Mouse (Mus musculus) heart, postnatal 0 days (tissue): Measurements from ENCODE around the gene Gng11. TPM values are rescaled to one million over a fixed set of nuclear protein-coding genes. Genes with fewer than 3 reads are reported as not detected.

Source experiments
- ATAC-seq: fragments of 200-750 bp; cut with Nextera tagmentation; 2 replicates; pipeline ENCODE4 v1.8.0; 2017; ENCODE audit warnings: low read depth, moderate number of reproducible peaks, moderate library complexity; ENCODE audit not compliant: insufficient read depth
- DNase-seq: peaks from one replicate; pipeline ENCODE4 v3.0.0-alpha.2; 2016; ENCODE audit warnings: low spot score
- H3K27ac ChIP-seq: fragments of 300-500 bp; sonication (generic); 2 replicates; pipeline ENCODE4 v1.5.1; 2014; ENCODE audit warnings: low read depth, mild to moderate bottlenecking
- H3K27me3 ChIP-seq: fragments of 300-500 bp; sonication (generic); 2 replicates; pipeline ENCODE4 v1.6.1; 2014; ENCODE audit warnings: low read length, mixed read lengths; ENCODE audit not compliant: control insufficient read depth, insufficient read depth
- H3K36me3 ChIP-seq: fragments of 300-500 bp; sonication (generic); replicated peaks from 2 replicates; pipeline ENCODE4 v1.6.1; 2014; ENCODE audit warnings: low read length, mixed read lengths; ENCODE audit not compliant: control insufficient read depth, insufficient read depth
- H3K4me1 ChIP-seq: fragments of 300-500 bp; sonication (generic); 2 replicates; pipeline ENCODE4 v1.6.1; 2014; ENCODE audit warnings: antibody characterized with exemption; ENCODE audit not compliant: control insufficient read depth, insufficient read depth
- H3K4me2 ChIP-seq: fragments of 300-500 bp; sonication (generic); 2 replicates; pipeline ENCODE4 v1.6.1; 2014; ENCODE audit warnings: low read depth, mild to moderate bottlenecking, low read length, moderate library complexity
- H3K4me3 ChIP-seq: fragments of 300-500 bp; sonication (generic); 2 replicates; pipeline ENCODE4 v1.5.1; 2014; ENCODE audit warnings: low read depth, low read length
- H3K9ac ChIP-seq: fragments of 300-500 bp; sonication (generic); replicated peaks from 2 replicates; pipeline ENCODE4 v1.6.1; 2014; ENCODE audit warnings: low read depth, low read length, mixed read lengths
- H3K9me3 ChIP-seq: fragments of 300-500 bp; sonication (generic); replicated peaks from 2 replicates; pipeline ENCODE4 v1.6.1; 2016; ENCODE audit warnings: low read length; ENCODE audit not compliant: control insufficient read depth
- CTCF ChIP-seq: IDR thresholded peaks from 2 replicates; pipeline ENCODE4 v1.5.1; 2016; ENCODE audit warnings: antibody characterized with exemption, control low read depth, low read depth
- EP300 ChIP-seq: IDR thresholded peaks from 2 replicates; pipeline ENCODE4 v1.6.1; 2016; ENCODE audit warnings: antibody characterized with exemption, low read depth
- WGBS: fragments of 180-500 bp; shearing (Covaris S2); extraction: QIAGEN DNeasy Blood & Tissue Kit; methylation state at CpG from one replicate; pipeline ENCODE4 v1.1.7; 2014; 5-methylcytosine and 5-hydroxymethylcytosine counted together
- polyA plus RNA-seq: library from polyadenylated mRNA; unstranded; fragments of >200 nt; fragmentation: Nextera tagmentation; extraction: Ambion mirVana; gene quantifications from 2 replicates; pipeline ENCODE4 v1.2.1, GENCODE M21; 2015
- total RNA-seq: library from RNA; depleted of rRNA; stranded (reverse); fragments of >200 nt; gene quantifications from 2 replicates; pipeline ENCODE4 v1.2.3, GENCODE M21; 2014; ENCODE audit warnings: low replicate concordance; rRNA removed

The Gng11 gene
- total and polyA plus RNA-seq, 2 experiments from 2014 or later, result 52.6 to 145 TPM

DNA sequence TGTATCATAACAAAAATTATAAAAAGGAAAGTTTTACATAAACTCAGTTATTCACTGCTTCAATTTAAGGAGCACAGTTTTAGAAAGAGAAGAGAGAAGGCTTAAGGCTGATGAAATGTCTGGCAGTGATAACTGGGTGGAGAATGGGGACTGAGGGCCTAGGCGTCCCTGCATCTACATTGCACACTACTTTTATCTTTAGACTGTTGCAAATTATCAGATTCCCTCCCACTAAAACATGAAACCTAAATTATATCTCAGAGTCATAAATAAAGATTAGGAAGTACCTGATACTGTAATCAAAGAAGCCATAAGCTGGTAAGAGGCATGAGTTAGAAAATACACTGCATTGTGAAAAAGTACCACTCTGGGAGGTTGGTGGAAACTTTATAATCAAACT is 38.1 kb downstream of the Gng11 start:
- H3K4me1 ChIP-seq, result no peaks in the 10 kb centered on the region
- TF ChIP-seq EP300 (no peak), CTCF (no peak)
- no peak overlapping the region for H3K4me2 ChIP-seq
- WGBS, result 53% methylated on average over 1 of the region's 1 CpGs
- H3K9me3 ChIP-seq, result no peaks in the 10 kb centered on the region
- DNase-seq (no peak), ATAC-seq (no peak)
- no peaks in the 10 kb centered on the region for H3K36me3 ChIP-seq
- H3K27me3 ChIP-seq, result no peaks in the 10 kb centered on the region
- H3K4me3 ChIP-seq, result no peak overlapping the region
- H3K27ac ChIP-seq, result no peak overlapping the region
- H3K9ac ChIP-seq, result no peak overlapping the region

DNA sequence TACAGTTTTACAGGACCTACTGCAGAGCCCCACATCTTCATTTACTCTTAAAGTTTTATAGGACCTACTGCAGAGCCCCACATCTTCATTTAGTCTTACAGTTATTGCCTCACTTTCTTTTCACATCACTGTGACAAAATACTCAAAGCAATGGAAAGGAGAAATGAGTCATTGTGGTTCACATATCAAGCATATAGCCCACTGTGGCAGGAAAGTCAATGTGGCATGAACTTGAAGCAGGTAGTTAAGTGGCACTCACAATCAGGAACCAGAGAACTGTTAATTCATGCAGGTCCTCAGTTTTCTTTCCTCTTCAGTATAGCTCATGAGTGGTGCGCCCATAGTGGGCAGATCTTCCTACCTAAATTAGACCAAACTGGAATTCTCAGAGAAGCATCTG is 43.5 kb downstream of the Gng11 start:
- Histone ChIP-seq H3K9me3 (no peaks in the 10 kb centered on the region), H3K27me3 (no peaks in the 10 kb centered on the region), H3K4me2 (no peak overlapping the region), H3K36me3 (no peaks in the 10 kb centered on the region), H3K9ac (no peak overlapping the region), H3K4me3 (no peak overlapping the region), H3K27ac (no peak overlapping the region), H3K4me1 (no peaks in the 10 kb centered on the region)
- ATAC-seq (no peak), DNase-seq (no peak)
- TF ChIP-seq CTCF (no peak), EP300 (no peak)
- 100% methylated on average over 1 of the region's 1 CpGs for WGBS

DNA sequence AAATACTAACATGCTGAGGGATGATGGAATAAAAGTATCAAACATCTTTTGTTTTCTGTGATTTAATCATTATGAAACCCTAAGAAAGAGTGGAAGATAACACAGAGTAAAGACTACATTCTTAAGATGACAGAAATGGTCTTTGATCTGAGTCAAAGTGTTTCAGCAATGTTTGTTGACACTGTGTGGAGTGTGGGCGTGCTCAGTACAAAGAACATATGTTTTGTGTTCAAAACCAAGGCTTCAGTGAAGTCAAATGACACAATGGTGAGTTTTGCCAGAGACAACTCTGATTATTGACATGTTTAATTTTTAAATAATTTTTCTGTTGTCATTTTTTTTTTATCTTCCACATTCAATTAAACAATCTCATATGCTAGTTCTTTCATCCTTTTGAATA is 49.1 kb downstream of the Gng11 start:
- no peak overlapping the region for H3K27ac ChIP-seq
- no peak for ATAC-seq
- no peak overlapping the region for H3K4me2 ChIP-seq
- H3K36me3 ChIP-seq, result no peaks in the 10 kb centered on the region
- DNase-seq, result no peak
- WGBS, result 45% methylated on average over 1 of the region's 1 CpGs
- TF ChIP-seq CTCF (no peak), EP300 (no peak)
- H3K4me3 ChIP-seq, result no peak overlapping the region
- no peaks in the 10 kb centered on the region for H3K9me3 ChIP-seq
- no peaks in the 10 kb centered on the region for H3K27me3 ChIP-seq
- H3K9ac ChIP-seq, result no peak overlapping the region
- H3K4me1 ChIP-seq, result no peaks in the 10 kb centered on the region

DNA sequence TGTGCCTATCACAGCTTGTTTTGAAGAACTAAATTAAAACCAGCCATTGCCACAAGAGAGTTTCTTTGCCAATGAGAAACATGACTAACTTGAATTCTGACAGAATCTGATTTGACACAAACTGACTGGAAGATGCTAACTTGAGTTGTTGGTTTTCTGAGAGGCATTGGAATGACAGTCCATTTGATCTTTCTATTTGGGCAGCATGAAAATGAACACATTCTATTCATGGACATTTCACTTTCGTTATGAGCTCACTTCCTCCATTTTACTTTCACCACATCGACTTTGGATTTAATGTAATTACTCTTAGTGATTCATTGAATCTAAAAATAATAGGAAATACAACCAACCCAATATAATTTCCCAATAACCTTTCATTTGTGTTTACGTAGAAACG is 50.7 kb downstream of the Gng11 start:
- TF ChIP-seq CTCF, result no peak
- 76% methylated on average over 4 of the region's 4 CpGs for WGBS
- H3K4me3 ChIP-seq, result no peak overlapping the region
- no peak overlapping the region for H3K4me2 ChIP-seq
- H3K9me3 ChIP-seq, result no peaks in the 10 kb centered on the region
- H3K9ac ChIP-seq, result no peak overlapping the region
- DNase-seq (no peak), ATAC-seq (no peak)
- H3K27me3 ChIP-seq, result no peaks in the 10 kb centered on the region
- no peak overlapping the region for H3K27ac ChIP-seq
- H3K4me1 ChIP-seq, result no peaks in the 10 kb centered on the region
- no peaks in the 10 kb centered on the region for H3K36me3 ChIP-seq

Other genes with a start within 250 kb of the Gng11 start
- gene Calcr, start 239.2 kb upstream of the Gng11 start, total RNA-seq, result not detected in 2 replicates
- 0.05 TPM in 1 of 2 replicates, not detected in the other for gene Calcr, start 239.2 kb upstream of the Gng11 start, polyA plus RNA-seq
- 2.6 and 4.0 TPM in 2 replicates for gene Tfpi2, start 15.0 kb upstream of the Gng11 start, total RNA-seq
- gene Tfpi2, start 15.0 kb upstream of the Gng11 start, polyA plus RNA-seq, result 4.2 and 4.8 TPM in 2 replicates
- gene Gngt1, start 10.1 kb upstream of the Gng11 start, total RNA-seq, result not detected in 2 replicates
- gene Gngt1, start 10.1 kb upstream of the Gng11 start, polyA plus RNA-seq, result not detected in 2 replicates
- gene Bet1, start 83.1 kb downstream of the Gng11 start, total RNA-seq, result 15.3 and 43.8 TPM in 2 replicates
- gene Bet1, start 83.1 kb downstream of the Gng11 start, polyA plus RNA-seq, result 39.0 and 49.3 TPM in 2 replicates